Mouse (Mus musculus): ENCODE measurements around the gene Prkar2b. TPM values are rescaled to one million over a fixed set of nuclear protein-coding genes. Genes with fewer than 3 reads are reported as not detected.
"Not testable (repeated sequence)": the region's sequence is repeated elsewhere in the genome, so short reads cannot be mapped to it uniquely, and the experiment has no call there.

The Prkar2b gene
- polyA plus RNA-seq, 1 experiment = 10.7 TPM

DNA sequence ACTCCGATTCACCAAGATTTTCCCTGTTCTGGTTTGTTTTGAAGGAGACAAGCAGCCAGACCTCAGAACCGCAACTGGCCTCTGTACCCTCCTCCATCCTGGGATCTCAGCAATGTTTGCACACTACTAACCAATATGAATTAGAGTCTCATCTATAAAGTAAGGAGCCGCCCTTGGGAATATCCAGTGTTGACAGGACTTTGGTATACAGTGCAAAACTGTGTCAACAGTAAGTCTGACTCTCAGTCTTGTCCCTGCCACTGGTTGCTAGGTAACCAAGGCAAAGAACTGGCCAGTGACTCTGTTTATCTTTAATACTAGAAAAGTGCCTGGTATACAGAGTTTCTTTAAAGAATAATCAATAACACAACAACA is 42.7 kb downstream of the Prkar2b start:
- no peaks in the 10 kb centered on the region for H3K27me3 ChIP-seq (ENCODE audit: control insufficient read depth)
- TF ChIP-seq TAL1 (IDR thresholded peaks at IDR 0.05; ENCODE audit: low read length) = no peak
- TF ChIP-seq GATA1 (IDR thresholded peaks at IDR 0.05; ENCODE audit: low read length) = no peak
- no peak overlapping the region for H3K4me3 ChIP-seq (replicated peaks)
- no peaks in the 10 kb centered on the region for H3K9me3 ChIP-seq (ENCODE audit: control insufficient read depth, low read length)
- H3K36me3 ChIP-seq (ENCODE audit: control insufficient read depth) = peaks cover 93% of the 10 kb centered on the region
- peaks cover 51% of the 10 kb centered on the region for H3K4me1 ChIP-seq (ENCODE audit: control insufficient read depth)

DNA sequence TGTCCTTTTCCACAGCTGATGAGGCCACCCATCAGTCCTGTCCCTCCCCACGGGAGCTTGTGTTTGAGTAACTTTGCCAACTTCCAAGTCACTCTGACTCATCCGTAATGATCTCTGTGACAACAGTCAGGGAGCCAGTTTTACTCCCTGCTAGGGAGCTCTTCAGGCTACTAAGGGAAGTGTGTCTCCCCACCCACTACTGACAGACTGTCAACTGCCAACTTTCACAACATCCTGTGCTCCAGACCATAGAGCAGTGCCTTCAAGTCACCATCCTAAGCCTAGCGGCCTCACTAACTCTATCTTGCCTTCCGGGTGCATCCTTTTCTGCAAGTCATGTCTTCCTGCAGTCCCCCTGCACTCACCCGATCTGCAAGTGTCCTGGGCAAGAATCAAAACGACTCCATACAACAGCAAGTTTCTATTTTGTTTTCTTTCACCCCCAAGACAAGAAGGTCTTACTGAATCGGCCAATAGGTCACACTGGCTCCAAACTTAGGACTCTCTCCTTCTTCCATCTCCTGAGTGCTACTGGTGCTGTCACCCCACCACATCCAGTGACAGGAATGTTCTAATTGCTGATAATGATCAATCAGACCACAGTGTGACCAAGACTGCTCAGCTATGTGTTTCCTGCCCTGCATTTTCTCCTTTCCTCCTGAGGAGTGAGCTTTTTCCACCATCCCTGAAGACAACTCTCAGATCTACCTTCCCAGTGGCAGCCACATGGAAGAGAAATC is 43.3 kb downstream of the Prkar2b start:
- H3K9me3 ChIP-seq (ENCODE audit: control insufficient read depth, low read length) = no peaks in the 10 kb centered on the region
- TF ChIP-seq GATA1 (IDR thresholded peaks at IDR 0.05; ENCODE audit: low read length) (no peak), TAL1 (IDR thresholded peaks at IDR 0.05; ENCODE audit: low read length) (no peak)
- H3K4me3 ChIP-seq (replicated peaks) = no peak overlapping the region
- H3K4me1 ChIP-seq (ENCODE audit: control insufficient read depth) = peaks cover 53% of the 10 kb centered on the region
- H3K36me3 ChIP-seq (ENCODE audit: control insufficient read depth) = peaks cover 93% of the 10 kb centered on the region
- H3K27me3 ChIP-seq (ENCODE audit: control insufficient read depth) = no peaks in the 10 kb centered on the region

- peaks cover 91% of the 10 kb centered on the region for H3K36me3 ChIP-seq (ENCODE audit: control insufficient read depth)
- no peak for TF ChIP-seq GATA1 (IDR thresholded peaks at IDR 0.05; ENCODE audit: low read length)
- no peak for TF ChIP-seq TAL1 (IDR thresholded peaks at IDR 0.05; ENCODE audit: low read length)
- H3K4me1 ChIP-seq (ENCODE audit: control insufficient read depth) = peaks cover 53% of the 10 kb centered on the region
- H3K27me3 ChIP-seq (ENCODE audit: control insufficient read depth) = no peaks in the 10 kb centered on the region
- H3K9me3 ChIP-seq (ENCODE audit: control insufficient read depth, low read length) = no peaks in the 10 kb centered on the region
- H3K4me3 ChIP-seq (replicated peaks) = no peak overlapping the region
Observed at GRCm38 (mm10) chr12:32016472-32016871, 44.6 kb downstream of the Prkar2b start.

DNA sequence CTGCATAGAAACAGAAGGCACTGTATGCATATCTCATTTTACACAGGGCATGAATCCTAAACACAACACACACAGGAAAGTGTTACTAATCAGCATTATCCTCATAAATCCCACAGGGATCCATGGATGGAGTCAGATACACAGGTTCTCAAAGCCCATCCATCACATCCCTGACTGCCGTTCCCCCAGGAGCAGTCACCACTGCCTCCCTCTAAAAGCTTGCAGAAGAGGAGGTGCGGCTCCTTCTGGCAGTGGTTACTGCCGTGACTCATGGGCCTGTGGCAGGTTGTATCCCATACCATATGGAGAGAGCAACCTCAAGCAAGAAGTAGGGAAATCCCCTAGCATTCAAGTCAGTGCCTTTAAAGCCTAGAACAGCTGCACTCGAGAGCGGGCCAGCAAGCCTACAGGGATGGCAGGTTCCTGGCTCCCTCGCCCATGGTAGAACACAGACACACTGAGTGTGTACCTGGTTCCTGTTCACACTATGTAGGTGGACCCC is 45.8 kb downstream of the Prkar2b start:
- peaks cover 63% of the 10 kb centered on the region for H3K4me1 ChIP-seq (ENCODE audit: control insufficient read depth)
- no peak for TF ChIP-seq GATA1 (IDR thresholded peaks at IDR 0.05; ENCODE audit: low read length)
- TF ChIP-seq TAL1 (IDR thresholded peaks at IDR 0.05; ENCODE audit: low read length) = no peak
- H3K4me3 ChIP-seq (replicated peaks) = no peak overlapping the region
- H3K27me3 ChIP-seq (ENCODE audit: control insufficient read depth) = no peaks in the 10 kb centered on the region
- H3K9me3 ChIP-seq (ENCODE audit: control insufficient read depth, low read length) = no peaks in the 10 kb centered on the region
- peaks cover 96% of the 10 kb centered on the region for H3K36me3 ChIP-seq (ENCODE audit: control insufficient read depth)

DNA sequence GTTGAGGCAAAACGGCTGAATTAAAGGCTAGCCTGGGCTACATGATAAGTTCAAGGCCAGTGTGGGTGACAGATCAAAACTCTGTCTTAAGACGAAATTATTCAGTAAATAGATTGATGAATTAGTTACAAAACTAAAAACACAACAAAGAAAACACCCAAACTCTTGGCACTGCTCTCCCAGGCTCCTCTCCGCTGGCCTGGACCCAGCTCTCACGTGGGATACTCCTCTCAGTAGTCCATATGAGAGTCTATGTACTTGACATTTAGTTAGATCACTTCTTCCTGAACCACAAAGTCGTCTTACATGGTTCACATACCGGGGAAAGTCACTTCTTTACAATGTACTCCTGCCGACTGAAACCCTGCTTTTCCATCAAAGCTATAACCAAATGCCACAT is 46.3 kb downstream of the Prkar2b start:
- Histone ChIP-seq H3K27me3 (ENCODE audit: control insufficient read depth) (no peaks in the 10 kb centered on the region), H3K9me3 (ENCODE audit: control insufficient read depth, low read length) (no peaks in the 10 kb centered on the region), H3K4me1 (ENCODE audit: control insufficient read depth) (peaks cover 64% of the 10 kb centered on the region), H3K36me3 (ENCODE audit: control insufficient read depth) (peaks cover 95% of the 10 kb centered on the region), H3K4me3 (replicated peaks) (no peak overlapping the region)
- no peak for TF ChIP-seq TAL1 (IDR thresholded peaks at IDR 0.05; ENCODE audit: low read length)
- TF ChIP-seq GATA1 (IDR thresholded peaks at IDR 0.05; ENCODE audit: low read length) = no peak

DNA sequence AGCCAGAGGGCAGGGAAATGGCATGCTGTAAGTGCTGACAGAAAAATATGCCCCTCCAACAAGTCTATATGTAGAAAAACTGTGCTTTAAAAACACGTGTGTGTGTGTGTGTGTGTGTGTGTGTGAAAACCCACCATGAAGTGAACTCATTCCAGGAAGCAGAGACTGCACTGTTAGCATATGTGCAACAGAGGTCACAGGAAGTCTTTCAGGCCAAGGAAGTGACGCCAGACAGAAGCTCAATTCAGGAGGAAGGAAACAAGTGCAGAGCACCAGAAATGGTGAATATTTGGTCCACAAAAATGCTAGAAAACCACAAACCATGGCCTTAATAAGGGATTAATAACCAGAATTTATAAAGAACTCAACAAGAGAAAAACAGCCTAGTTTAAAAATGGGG is 48.9 kb downstream of the Prkar2b start:
- peaks cover 91% of the 10 kb centered on the region for H3K36me3 ChIP-seq (ENCODE audit: control insufficient read depth)
- H3K4me3 ChIP-seq (replicated peaks) = no peak overlapping the region

GRCm38 (mm10) chr12:32011128-32011527 is 50.0 kb downstream of the Prkar2b start:
- Histone ChIP-seq H3K4me3 (replicated peaks) (no peak overlapping the region), H3K27me3 (ENCODE audit: control insufficient read depth) (no peaks in the 10 kb centered on the region), H3K9me3 (ENCODE audit: control insufficient read depth, low read length) (no peaks in the 10 kb centered on the region), H3K36me3 (ENCODE audit: control insufficient read depth) (peaks cover 86% of the 10 kb centered on the region), H3K4me1 (ENCODE audit: control insufficient read depth) (peaks cover 45% of the 10 kb centered on the region)
- TF ChIP-seq GATA1 (IDR thresholded peaks at IDR 0.05; ENCODE audit: low read length) (no peak), TAL1 (IDR thresholded peaks at IDR 0.05; ENCODE audit: low read length) (no peak)

More for the DNA sequence above, 48.9 kb downstream of the Prkar2b start:
- Histone ChIP-seq H3K27me3 (ENCODE audit: control insufficient read depth) (no peaks in the 10 kb centered on the region), H3K4me1 (ENCODE audit: control insufficient read depth) (peaks cover 49% of the 10 kb centered on the region), H3K9me3 (ENCODE audit: control insufficient read depth, low read length) (no peaks in the 10 kb centered on the region)
- no peak for TF ChIP-seq GATA1 (IDR thresholded peaks at IDR 0.05; ENCODE audit: low read length)
- no peak for TF ChIP-seq TAL1 (IDR thresholded peaks at IDR 0.05; ENCODE audit: low read length)

DNA sequence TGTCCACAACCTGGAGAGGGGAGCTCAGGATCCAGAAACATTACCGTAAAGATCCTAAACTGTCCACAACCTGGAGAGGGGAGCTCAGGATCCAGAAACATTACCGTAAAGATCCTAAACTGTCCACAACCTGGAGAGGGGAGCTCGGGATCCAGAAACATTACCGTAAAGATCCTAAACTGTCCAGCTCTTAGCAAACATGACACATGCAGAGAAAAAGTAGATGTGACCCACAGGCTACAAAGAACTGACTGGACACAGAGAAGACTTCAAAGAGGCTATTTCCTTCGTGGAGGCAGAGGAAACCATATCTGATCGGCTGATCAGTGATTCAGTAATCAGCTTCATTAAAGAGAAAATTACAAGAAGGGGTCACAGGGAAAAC is 51.1 kb downstream of the Prkar2b start:
- not testable (repeated sequence) for H3K9me3 ChIP-seq (ENCODE audit: control insufficient read depth, low read length); H3K27me3 ChIP-seq (ENCODE audit: control insufficient read depth); H3K4me3 ChIP-seq (replicated peaks)
- H3K36me3 ChIP-seq (ENCODE audit: control insufficient read depth) = peaks cover 84% of the 10 kb centered on the region
- peaks cover 42% of the 10 kb centered on the region for H3K4me1 ChIP-seq (ENCODE audit: control insufficient read depth)

GRCm38 (mm10) chr12:32009267-32009984 is 51.7 kb downstream of the Prkar2b start:
- peak overlapping the region; percentile 20 for H3K4me3 ChIP-seq (replicated peaks)
- no peaks in the 10 kb centered on the region for H3K9me3 ChIP-seq (ENCODE audit: control insufficient read depth, low read length)
- no peak for TF ChIP-seq TAL1 (IDR thresholded peaks at IDR 0.05; ENCODE audit: low read length)
- no peak for TF ChIP-seq GATA1 (IDR thresholded peaks at IDR 0.05; ENCODE audit: low read length)
- peaks cover 42% of the 10 kb centered on the region for H3K4me1 ChIP-seq (ENCODE audit: control insufficient read depth)
- H3K27me3 ChIP-seq (ENCODE audit: control insufficient read depth) = no peaks in the 10 kb centered on the region
- H3K36me3 ChIP-seq (ENCODE audit: control insufficient read depth) = peaks cover 84% of the 10 kb centered on the region

All from erythroblast, embryonic 14.5 days (primary cell).